Mouse (Mus musculus): ENCODE results near the gene Zdhhc14.

- TF ChIP-seq CTCF (IDR thresholded peaks at IDR 0.05; ENCODE audit: extremely low read depth, insufficient read depth, insufficient read length, insufficient replicate concordance) (no peak), POLR2A (IDR thresholded peaks at IDR 0.05; ENCODE audit: low read depth, low read length) (no peak)
Measured at GRCm38 (mm10) chr17:5635254-5635653, 142.9 kb downstream of the Zdhhc14 start.

All from spleen, adult 2 months (tissue).